Mouse (Mus musculus) stomach, embryonic 14.5 days (tissue): ENCODE results near the gene Slc26a1. TPM values are rescaled to one million over a fixed set of nuclear protein-coding genes. Genes with fewer than 3 reads are reported as not detected.

Experiments
- ATAC-seq: fragments of 200-750 bp; cut with Nextera tagmentation; 2 replicates; pipeline ENCODE4 v1.8.0; 2017; ENCODE audit warnings: low read depth, moderate TSS enrichment; ENCODE audit not compliant: insufficient number of reproducible peaks, insufficient read depth, low FRiP score
- H3K27ac ChIP-seq: fragments of 300-500 bp; sonication (generic); 2 replicates; pipeline ENCODE4 v1.5.1; 2014; ENCODE audit warnings: mild to moderate bottlenecking, low read length, moderate library complexity, mixed read lengths
- H3K27me3 ChIP-seq: fragments of 300-500 bp; sonication (generic); 2 replicates; pipeline ENCODE4 v1.6.1; 2014; ENCODE audit warnings: low read length, control low read depth, mixed read lengths; ENCODE audit not compliant: control insufficient read depth, insufficient read depth
- H3K36me3 ChIP-seq: fragments of 300-500 bp; sonication (generic); 2 replicates; pipeline ENCODE4 v1.6.1; 2014; ENCODE audit warnings: mild to moderate bottlenecking, control low read depth, low read length, moderate library complexity, mixed read lengths; ENCODE audit not compliant: control insufficient read depth, insufficient read depth
- H3K4me1 ChIP-seq: fragments of 300-500 bp; sonication (generic); 2 replicates; pipeline ENCODE4 v1.6.1; 2014; ENCODE audit warnings: low read length, control low read depth, mixed read lengths; ENCODE audit not compliant: control insufficient read depth, insufficient read depth
- H3K4me2 ChIP-seq: fragments of 300-500 bp; sonication (generic); replicated peaks from 2 replicates; pipeline ENCODE4 v1.6.1; 2014; ENCODE audit warnings: low read depth, low read length, control low read depth
- H3K4me3 ChIP-seq: fragments of 300-500 bp; sonication (generic); 2 replicates; pipeline ENCODE4 v1.5.1; 2014; ENCODE audit warnings: low read depth, low read length, control low read depth
- H3K9ac ChIP-seq: fragments of 300-500 bp; sonication (generic); replicated peaks from 2 replicates; pipeline ENCODE4 v1.6.1; 2014; ENCODE audit warnings: low read depth, mild to moderate bottlenecking, control low read depth, low read length, moderate library complexity, mixed read lengths
- H3K9me3 ChIP-seq: fragments of 300-500 bp; sonication (generic); 2 replicates; pipeline ENCODE4 v1.6.1; 2016; ENCODE audit warnings: low read depth, low read length, control low read depth; ENCODE audit not compliant: control insufficient read depth
- WGBS: fragments of 180-500 bp; shearing (Covaris S2); extraction: QIAGEN DNeasy Blood & Tissue Kit; methylation state at CpG from one replicate; pipeline ENCODE4 v1.1.7; 2014; 5-methylcytosine and 5-hydroxymethylcytosine counted together
- polyA plus RNA-seq: library from polyadenylated mRNA; unstranded; fragments of >200 nt; fragmentation: Nextera tagmentation; extraction: Ambion mirVana; gene quantifications from 2 replicates; pipeline ENCODE4 v1.2.1, GENCODE M21; 2014

Slc26a1 gene
- polyA plus RNA-seq, 1 experiment from 2014 or later: 1.1 TPM

DNA sequence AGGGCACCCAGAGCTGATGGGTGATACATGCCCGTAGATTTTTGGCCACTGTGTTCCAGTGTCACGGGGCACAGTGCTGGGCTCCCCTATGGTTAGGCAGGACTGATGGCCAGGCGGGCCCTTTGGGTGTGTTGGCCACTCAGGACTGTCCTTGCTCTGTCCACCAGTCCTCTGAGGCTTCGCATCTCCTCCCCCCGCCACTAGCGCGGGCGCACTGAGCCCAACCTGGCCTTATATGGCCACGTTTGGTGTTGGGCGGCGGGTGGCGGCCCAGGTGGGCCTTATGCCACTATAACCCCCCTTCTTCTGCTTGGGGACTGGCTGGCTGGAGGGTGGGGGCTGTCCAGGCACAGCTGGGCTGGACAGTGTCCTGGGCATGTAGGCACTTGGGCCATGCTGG lies 20.5 kb upstream of the Slc26a1 start:
- no peaks in the 10 kb centered on the region for H3K27me3 ChIP-seq
- H3K9me3 ChIP-seq: no peaks in the 10 kb centered on the region
- H3K4me3 ChIP-seq: no peak overlapping the region
- ATAC-seq: no peak
- WGBS: 97% methylated on average over 11 of the region's 12 CpGs
- peaks cover 41% of the 10 kb centered on the region; the same call in 1 of the 2 replicates for H3K4me1 ChIP-seq
- 0 out of 2 replicates have a peak overlapping the region, but pooled peaks have one; percentile 76 for H3K4me2 ChIP-seq
- no peaks in the 10 kb centered on the region for H3K36me3 ChIP-seq
- no peak overlapping the region for H3K9ac ChIP-seq
- no peak overlapping the region for H3K27ac ChIP-seq

DNA sequence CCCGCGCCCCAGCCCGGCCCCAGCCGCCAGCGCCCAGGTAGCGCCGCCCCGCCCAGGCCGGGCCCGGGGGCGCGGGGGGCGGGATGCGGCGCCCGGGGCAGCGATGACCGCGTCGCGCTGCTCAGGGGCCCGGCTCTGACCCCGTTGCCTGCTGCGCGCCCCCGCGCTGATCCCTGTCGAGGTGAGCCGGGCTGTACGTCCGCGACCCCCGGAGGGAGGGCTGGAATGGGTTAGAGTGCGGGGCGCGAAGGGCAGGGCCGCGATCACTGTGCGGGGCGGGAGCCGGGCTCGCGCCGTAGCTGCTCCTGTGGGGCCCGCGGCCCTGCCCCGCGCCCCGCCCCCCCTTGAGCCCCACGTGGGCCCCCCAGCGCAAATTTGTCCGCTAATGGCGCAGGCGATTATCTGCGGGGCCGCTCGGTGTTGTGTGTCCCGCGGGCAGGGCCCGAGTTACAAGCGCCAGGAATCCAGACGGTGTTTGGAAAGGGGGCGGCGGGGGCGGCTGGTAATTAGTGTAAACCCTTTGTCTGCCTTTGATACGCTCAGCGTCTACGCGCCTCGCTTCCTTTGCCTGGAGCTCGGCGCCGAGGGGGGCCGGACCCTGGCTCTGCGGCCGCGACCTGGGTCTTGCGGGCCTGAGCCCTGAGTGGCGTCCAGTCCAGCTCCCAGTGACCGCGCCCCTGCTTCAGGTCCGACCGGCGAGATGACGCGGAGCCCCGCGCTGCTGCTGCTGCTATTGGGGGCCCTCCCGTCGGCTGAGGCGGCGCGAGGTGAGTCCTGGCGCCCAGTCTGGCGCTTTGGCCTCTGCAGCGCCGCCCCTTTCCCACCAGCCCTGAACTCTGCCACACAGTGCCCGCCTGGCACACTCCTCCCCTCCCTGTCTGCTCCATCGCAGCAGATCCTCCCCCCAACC lies 19.2 kb upstream of the Slc26a1 start:
- Histone ChIP-seq H3K4me2 (peak overlapping the region; percentile 76), H3K9ac (peak overlapping the region; percentile 81), H3K4me3 (peak overlapping the region; percentile 77), H3K27me3 (no peaks in the 10 kb centered on the region), H3K4me1 (peaks cover 36% of the 10 kb centered on the region; the same call in 1 of the 2 replicates), H3K9me3 (no peaks in the 10 kb centered on the region), H3K36me3 (no peaks in the 10 kb centered on the region), H3K27ac (peak overlapping the region; percentile 45; the same call in 1 of the 2 replicates)
- ATAC-seq: peak; percentile 35
- under 1% methylated on average over 70 of the region's 99 CpGs for WGBS

GRCm38 (mm10) chr5:108693872-108694288 lies 18.5 kb upstream of the Slc26a1 start:
- H3K27ac ChIP-seq: no peak overlapping the region

DNA sequence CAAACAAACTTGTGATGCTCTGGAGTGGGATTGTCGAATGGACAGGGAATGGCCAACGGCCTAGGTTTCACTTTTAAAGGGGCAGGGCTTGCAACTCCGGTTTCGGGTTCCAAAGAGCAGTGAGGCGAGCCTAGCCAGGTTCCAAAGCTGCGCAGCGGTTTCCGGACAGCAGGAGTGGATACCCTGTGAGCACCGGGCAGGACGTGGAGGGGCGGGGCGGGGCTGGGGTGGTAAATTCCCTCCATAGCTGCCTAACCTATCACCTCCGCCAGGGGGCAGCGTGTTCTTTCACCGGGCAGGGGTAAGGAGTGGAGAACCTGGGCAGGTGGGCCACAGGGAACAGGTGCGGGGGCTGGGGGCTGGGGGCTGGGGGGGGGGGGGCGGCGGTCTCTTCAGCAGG lies 16.9 kb upstream of the Slc26a1 start, which contains the start of gene Fgfrl1:
Fgfrl1 (plus strand) TSS at position 112 of the 400 bp plus-strand sequence.
- Histone ChIP-seq H3K27ac (no peak within 1 kb of the TSS), H3K27me3 (no peaks in the 10 kb centered on the region), H3K4me3 (peak within 1 kb of the TSS; percentile 77), H3K4me1 (peaks cover 30% of the 10 kb centered on the region; the same call in 1 of the 2 replicates), H3K9me3 (no peaks in the 10 kb centered on the region), H3K36me3 (no peaks in the 10 kb centered on the region), H3K4me2 (peak within 1 kb of the TSS; percentile 48), H3K9ac (no peak within 1 kb of the TSS)
- ATAC-seq: no peak
- 3% methylated on average over 18 of the region's 18 CpGs for WGBS

More at GRCm38 (mm10) chr5:108693872-108694288, 18.5 kb upstream of the Slc26a1 start:
- peak overlapping the region; percentile 76 for H3K4me2 ChIP-seq
- no peaks in the 10 kb centered on the region for H3K9me3 ChIP-seq
- H3K27me3 ChIP-seq: no peaks in the 10 kb centered on the region
- H3K4me3 ChIP-seq: peak overlapping the region; percentile 77
- ATAC-seq: peak; percentile 95
- peak overlapping the region; percentile 81 for H3K9ac ChIP-seq
- WGBS: 1% methylated on average over 38 of the region's 43 CpGs
- peaks cover 36% of the 10 kb centered on the region; the same call in 1 of the 2 replicates for H3K4me1 ChIP-seq
- H3K36me3 ChIP-seq: no peaks in the 10 kb centered on the region

- no peak overlapping the region for H3K9ac ChIP-seq
- no peak for ATAC-seq
- no peak overlapping the region for H3K4me2 ChIP-seq
- no peak overlapping the region for H3K27ac ChIP-seq
- no peaks in the 10 kb centered on the region for H3K27me3 ChIP-seq
- peaks cover 20% of the 10 kb centered on the region; the same call in 1 of the 2 replicates for H3K4me1 ChIP-seq
- no peaks in the 10 kb centered on the region for H3K36me3 ChIP-seq
- no peaks in the 10 kb centered on the region for H3K9me3 ChIP-seq
- 67% methylated on average over 4 of the region's 4 CpGs for WGBS
- H3K4me3 ChIP-seq: no peak overlapping the region
Measured at GRCm38 (mm10) chr5:108691152-108691551, 15.8 kb upstream of the Slc26a1 start.

- WGBS: 72% methylated on average over 5 of the region's 5 CpGs
- Histone ChIP-seq H3K27me3 (no peaks in the 10 kb centered on the region), H3K4me1 (0 out of 2 replicates have a peak, but pooled peaks cover 9% of the 10 kb centered on the region), H3K4me2 (no peak overlapping the region), H3K36me3 (no peaks in the 10 kb centered on the region), H3K27ac (no peak overlapping the region), H3K4me3 (no peak overlapping the region), H3K9me3 (no peaks in the 10 kb centered on the region), H3K9ac (no peak overlapping the region)
- no peak for ATAC-seq
Measured at GRCm38 (mm10) chr5:108689091-108689490, 13.7 kb upstream of the Slc26a1 start.

DNA sequence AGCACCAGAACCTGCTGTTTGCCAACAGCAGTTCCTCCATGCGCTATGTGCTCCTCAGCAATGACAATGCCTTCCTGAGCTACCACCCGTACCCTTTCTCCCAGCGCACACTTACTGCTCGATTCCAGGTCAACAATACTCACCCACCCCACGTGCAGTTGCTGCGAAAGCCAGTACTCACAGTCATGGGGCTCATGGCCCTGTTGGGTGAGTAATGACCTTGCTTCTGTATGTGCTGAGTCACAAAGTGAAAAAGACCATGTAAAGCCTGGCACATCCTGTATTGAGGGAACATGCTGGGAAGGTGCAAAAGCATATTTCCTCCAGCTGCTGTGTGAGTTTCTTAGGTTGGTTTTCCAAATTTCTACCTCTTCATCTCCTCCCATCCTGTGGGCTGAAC lies 5.5 kb upstream of the Slc26a1 start:
- no peak for ATAC-seq

GRCm38 (mm10) chr5:108679909-108680308 lies 4.5 kb upstream of the Slc26a1 start:
- no peak overlapping the region for H3K27ac ChIP-seq
- H3K27me3 ChIP-seq: no peaks in the 10 kb centered on the region
- peaks cover 4% of the 10 kb centered on the region; the same call in 1 of the 2 replicates for H3K36me3 ChIP-seq
- H3K4me3 ChIP-seq: no peak overlapping the region
- 51% methylated on average over 3 of the region's 3 CpGs for WGBS
- H3K9me3 ChIP-seq: no peaks in the 10 kb centered on the region
- H3K9ac ChIP-seq: no peak overlapping the region
- ATAC-seq: no peak
- peaks cover 9% of the 10 kb centered on the region; the same call in 1 of the 2 replicates for H3K4me1 ChIP-seq
- no peak overlapping the region for H3K4me2 ChIP-seq

More for the DNA sequence above, 5.5 kb upstream of the Slc26a1 start:
- Histone ChIP-seq H3K36me3 (peaks cover 4% of the 10 kb centered on the region; the same call in 1 of the 2 replicates), H3K27me3 (no peaks in the 10 kb centered on the region), H3K4me2 (no peak overlapping the region), H3K9me3 (no peaks in the 10 kb centered on the region), H3K27ac (no peak overlapping the region), H3K4me1 (peaks cover 9% of the 10 kb centered on the region; the same call in 1 of the 2 replicates), H3K4me3 (no peak overlapping the region), H3K9ac (no peak overlapping the region)
- WGBS: 89% methylated on average over 6 of the region's 6 CpGs
